Mouse (Mus musculus): ENCODE data around the gene Vsig4.

Gene Vsig4

GRCm38 (mm10) chrX:96293338-96293737 is at the start of gene Vsig4:
Gene Vsig4 (minus strand): TSS chrX:96293438.
- TF ChIP-seq GATA4 (IDR thresholded peaks at IDR 0.05; ENCODE audit: insufficient replicate concordance, low read length) = no peak

- TF ChIP-seq GATA4 (IDR thresholded peaks at IDR 0.05; ENCODE audit: insufficient replicate concordance, low read length) = no peak
These were observed 45.9 kb upstream of the Vsig4 start for GRCm38 (mm10) chrX:96339108-96339507.

- no peak for TF ChIP-seq GATA4 (IDR thresholded peaks at IDR 0.05; ENCODE audit: insufficient replicate concordance, low read length)
These were observed 36.5 kb upstream of the Vsig4 start for GRCm38 (mm10) chrX:96329764-96330163.

- TF ChIP-seq GATA4 (IDR thresholded peaks at IDR 0.05; ENCODE audit: insufficient replicate concordance, low read length) = no peak
These were observed 36.7 kb downstream of the Vsig4 start for GRCm38 (mm10) chrX:96256509-96256908.

GRCm38 (mm10) chrX:96239644-96240043 is 53.6 kb downstream of the Vsig4 start:
- no peak for TF ChIP-seq GATA4 (IDR thresholded peaks at IDR 0.05; ENCODE audit: insufficient replicate concordance, low read length)

GRCm38 (mm10) chrX:96239037-96239436 is 54.2 kb downstream of the Vsig4 start:
- no peak for TF ChIP-seq GATA4 (IDR thresholded peaks at IDR 0.05; ENCODE audit: insufficient replicate concordance, low read length)

GRCm38 (mm10) chrX:96235775-96236174 is 57.5 kb downstream of the Vsig4 start:
- TF ChIP-seq GATA4 (IDR thresholded peaks at IDR 0.05; ENCODE audit: insufficient replicate concordance, low read length) = no peak

- no peak for TF ChIP-seq GATA4 (IDR thresholded peaks at IDR 0.05; ENCODE audit: insufficient replicate concordance, low read length)
These were observed 66.2 kb downstream of the Vsig4 start for GRCm38 (mm10) chrX:96227030-96227429.

GRCm38 (mm10) chrX:96225474-96225873 is 67.8 kb downstream of the Vsig4 start:
- TF ChIP-seq GATA4 (IDR thresholded peaks at IDR 0.05; ENCODE audit: insufficient replicate concordance, low read length) = no peak

GRCm38 (mm10) chrX:96224210-96224609 is 69.0 kb downstream of the Vsig4 start:
- TF ChIP-seq GATA4 (IDR thresholded peaks at IDR 0.05; ENCODE audit: insufficient replicate concordance, low read length) = no peak

- no peak for TF ChIP-seq GATA4 (IDR thresholded peaks at IDR 0.05; ENCODE audit: insufficient replicate concordance, low read length)
These were observed 75.2 kb downstream of the Vsig4 start for GRCm38 (mm10) chrX:96218088-96218487.

- no peak for TF ChIP-seq GATA4 (IDR thresholded peaks at IDR 0.05; ENCODE audit: insufficient replicate concordance, low read length)
These were observed 86.4 kb downstream of the Vsig4 start for GRCm38 (mm10) chrX:96206872-96207271.

Measured in liver, adult (tissue).